Mouse (Mus musculus): ENCODE measurements at regions not wholly inside any gene's neighbourhood (a gene's known extent, or its start where the extent isn't known, plus 50 kb on each side); places are given as distances from the start of the nearest gene placed in this dataset.

DNA sequence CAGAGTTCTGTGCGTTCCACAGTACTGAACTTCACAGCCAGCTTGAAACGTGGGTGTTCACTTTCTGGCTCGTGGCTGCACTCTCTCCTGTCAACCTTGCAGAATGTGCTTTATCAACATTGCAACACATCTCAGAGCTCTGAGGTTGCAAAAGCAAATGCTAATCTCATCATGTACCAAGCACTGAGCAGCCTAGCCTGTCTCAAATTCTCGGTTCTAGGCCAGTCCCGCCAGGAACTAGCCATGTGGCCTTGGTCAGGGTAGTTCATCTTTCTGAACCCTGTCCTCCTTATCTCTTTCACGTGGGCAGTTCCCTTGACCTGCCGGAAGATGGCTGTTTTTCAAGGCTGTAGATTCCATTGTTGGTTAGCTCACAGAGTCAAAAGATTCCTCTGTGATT lies 159.3 kb upstream of the Mast4 start:
- no peak for DNase-seq (ENCODE audit: low spot score in 2 of 2)
- intact Hi-C loops (cut with DNase I) = no loop called here

GRCm38 (mm10) chr13:103490049-103490448 lies 155.8 kb upstream of the Mast4 start:
- no peak for DNase-seq (ENCODE audit: low spot score in 2 of 2)
- intact Hi-C loops (cut with DNase I) = no loop called here

DNA sequence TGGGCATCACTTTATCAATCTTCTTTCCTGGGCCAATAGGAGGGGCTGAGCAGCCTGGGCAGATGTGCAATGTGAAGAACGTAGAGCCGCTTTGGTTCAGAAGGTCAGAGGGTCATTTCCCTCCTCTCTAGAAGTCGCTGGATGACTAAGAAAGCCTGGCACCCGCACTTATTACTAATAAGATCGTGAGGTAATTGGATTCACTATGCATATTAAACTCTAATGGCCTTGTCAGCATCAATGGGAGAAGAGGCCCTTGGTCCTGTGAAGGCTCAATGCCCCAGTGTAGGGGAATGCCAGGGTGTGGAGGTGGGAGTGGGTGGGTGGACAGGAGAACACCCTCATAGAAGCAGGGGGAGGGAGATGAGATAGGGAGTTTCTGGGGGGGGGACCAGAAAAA lies 149.8 kb upstream of the Mast4 start:
- intact Hi-C loops (cut with DNase I) = no loop called here
- no peak for DNase-seq (ENCODE audit: low spot score in 2 of 2)

DNA sequence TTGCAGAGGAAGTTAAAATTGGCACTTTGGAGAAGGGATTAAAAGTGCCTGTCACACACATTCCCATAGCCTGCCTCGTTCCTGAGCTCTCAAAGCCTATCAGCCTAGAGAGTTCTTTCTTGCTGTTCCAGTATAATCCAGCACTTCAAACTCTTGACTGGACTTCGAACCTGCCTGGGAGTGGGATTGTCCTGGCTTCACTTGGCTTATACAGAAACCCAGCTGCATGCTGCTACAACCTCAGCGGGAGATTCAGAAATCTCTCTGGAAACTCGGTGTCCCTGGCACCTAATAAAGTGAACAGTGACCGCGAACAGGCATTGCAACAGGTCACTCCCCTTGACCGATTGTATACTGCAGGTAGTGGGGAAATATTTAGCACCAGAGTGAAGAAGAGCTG lies 149.1 kb upstream of the Mast4 start:
- intact Hi-C loops (cut with DNase I) = no loop called here
- no peak for DNase-seq (ENCODE audit: low spot score in 2 of 2)

- DNase-seq (ENCODE audit: low spot score in 2 of 2) = no peak
- intact Hi-C loops (cut with DNase I) = no loop called here
These were observed 142.0 kb upstream of the Mast4 start for GRCm38 (mm10) chr13:103476328-103476727.

GRCm38 (mm10) chr13:103472216-103472615 lies 137.9 kb upstream of the Mast4 start:
- DNase-seq (ENCODE audit: low spot score in 2 of 2) = no peak

GRCm38 (mm10) chr13:103470141-103470540 lies 135.8 kb upstream of the Mast4 start:
- intact Hi-C loops (cut with DNase I) = no loop called here
- no peak for DNase-seq (ENCODE audit: low spot score in 2 of 2)

More at GRCm38 (mm10) chr13:103472216-103472615, 137.9 kb upstream of the Mast4 start:
- intact Hi-C loops (cut with DNase I) = no loop called here

DNA sequence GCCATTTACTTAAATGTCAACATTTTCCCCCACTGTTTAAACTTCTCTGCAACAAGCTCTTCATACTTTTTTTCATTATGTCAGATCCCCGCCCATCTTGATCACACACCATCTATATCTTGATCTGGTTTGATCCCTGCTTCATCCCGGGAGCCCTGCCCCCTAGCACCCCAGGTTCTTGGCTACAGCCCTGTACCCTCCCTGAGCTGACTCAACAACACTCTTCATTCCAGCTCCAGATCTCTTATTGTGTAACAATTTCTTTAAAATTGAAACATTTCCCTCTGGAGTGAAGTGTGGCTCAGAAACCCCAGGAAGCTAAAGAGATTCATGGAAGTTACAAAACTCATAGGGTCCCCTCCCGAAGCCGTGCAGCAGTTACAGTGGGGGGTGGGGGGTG lies 126.2 kb upstream of the Mast4 start:
- no peak for DNase-seq (ENCODE audit: low spot score in 2 of 2)
- intact Hi-C loops (cut with DNase I) = no loop called here

DNA sequence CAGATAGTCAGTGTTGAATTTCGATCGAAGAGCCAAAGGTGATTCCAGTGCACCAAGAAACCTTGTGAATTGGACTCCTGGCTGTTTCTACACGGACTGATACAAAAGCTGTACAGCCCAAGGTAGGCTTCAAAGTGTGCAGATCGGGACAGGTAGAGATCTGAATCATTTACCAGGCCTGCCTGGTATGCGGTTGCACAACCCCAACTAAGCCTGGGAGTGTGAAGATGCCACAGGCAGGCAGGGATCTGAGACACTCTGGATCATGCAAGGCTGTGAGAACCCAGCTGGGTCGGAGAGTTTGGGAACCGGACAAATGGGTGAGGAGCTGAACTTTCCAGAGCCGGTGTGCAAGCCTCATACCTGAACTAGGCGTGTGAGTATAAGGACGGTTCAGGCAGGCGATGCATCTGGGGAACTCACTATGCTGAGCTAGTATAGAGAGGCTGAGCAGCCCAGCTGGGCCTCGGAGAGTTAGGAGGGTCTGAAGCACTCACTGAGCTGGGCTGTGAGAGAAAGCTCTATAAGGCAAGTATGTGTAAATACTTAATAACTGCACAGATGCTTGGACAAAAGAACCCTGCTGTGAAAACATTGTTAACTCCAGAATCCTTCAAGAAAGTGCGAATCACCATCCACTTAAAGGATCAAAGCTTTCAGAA lies 125.3 kb upstream of the Mast4 start:
- DNase-seq (ENCODE audit: low spot score in 2 of 2) = no peak
- intact Hi-C loops (cut with DNase I) = no loop called here

DNA sequence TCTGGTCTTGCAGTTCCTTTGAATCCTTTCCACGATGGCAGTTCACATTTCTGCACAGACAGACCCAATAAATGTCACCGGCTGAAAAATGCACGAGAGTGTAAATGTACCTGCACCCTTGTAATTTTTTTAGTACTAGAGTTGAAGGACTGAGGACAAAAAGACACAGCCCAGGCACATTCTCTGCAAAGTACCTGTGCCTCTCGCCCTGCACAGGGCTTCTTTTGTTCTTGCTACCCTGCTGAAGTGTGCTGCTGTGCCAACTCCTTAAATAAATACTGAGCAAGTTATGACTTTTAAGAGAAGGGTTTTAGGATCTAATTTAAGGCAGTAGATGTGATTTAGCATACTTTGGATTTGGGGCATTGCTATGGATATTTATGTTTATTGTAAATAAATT lies 118.5 kb upstream of the Mast4 start:
- no peak for DNase-seq (ENCODE audit: low spot score in 2 of 2)
- intact Hi-C loops (cut with DNase I) = no loop called here

DNA sequence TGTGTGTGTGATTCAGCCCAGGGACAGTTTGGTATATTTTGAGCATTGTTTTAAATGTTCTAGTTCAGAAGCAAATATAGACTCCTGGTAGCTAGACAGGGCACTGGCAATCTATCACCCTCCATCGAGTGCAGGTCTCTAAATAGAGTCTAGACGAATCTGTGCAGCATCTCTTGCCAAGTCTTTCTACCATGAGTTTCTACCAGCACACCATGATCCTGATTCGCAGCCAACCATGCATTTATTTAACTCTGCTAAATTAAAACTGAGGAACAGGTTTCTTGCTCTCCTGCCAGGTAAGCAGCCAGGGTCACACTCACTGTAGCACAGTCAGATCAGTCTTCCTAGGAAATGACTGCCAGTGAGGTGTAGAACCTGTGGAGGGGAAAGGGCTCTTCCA lies 96.3 kb upstream of the Mast4 start:
- peak; percentile 24 to 47 for DNase-seq (ENCODE audit: low spot score in 2 of 2)
- intact Hi-C loops (cut with DNase I) = no loop called here

GRCm38 (mm10) chr13:103424011-103424410 lies 89.7 kb upstream of the Mast4 start:
- DNase-seq (ENCODE audit: low spot score in 2 of 2) = no peak
- intact Hi-C loops (cut with DNase I) = no loop called here

GRCm38 (mm10) chr13:103423417-103423816 lies 89.1 kb upstream of the Mast4 start:
- intact Hi-C loops (cut with DNase I) = no loop called here
- DNase-seq (ENCODE audit: low spot score in 2 of 2) = no peak

- no peak for DNase-seq (ENCODE audit: low spot score in 2 of 2)
- intact Hi-C loops (cut with DNase I) = no loop called here
These were observed 88.7 kb upstream of the Mast4 start for GRCm38 (mm10) chr13:103422997-103423396.

- no peak for DNase-seq (ENCODE audit: low spot score in 2 of 2)
These were observed 84.8 kb upstream of the Mast4 start for GRCm38 (mm10) chr13:103419146-103419545.

DNA sequence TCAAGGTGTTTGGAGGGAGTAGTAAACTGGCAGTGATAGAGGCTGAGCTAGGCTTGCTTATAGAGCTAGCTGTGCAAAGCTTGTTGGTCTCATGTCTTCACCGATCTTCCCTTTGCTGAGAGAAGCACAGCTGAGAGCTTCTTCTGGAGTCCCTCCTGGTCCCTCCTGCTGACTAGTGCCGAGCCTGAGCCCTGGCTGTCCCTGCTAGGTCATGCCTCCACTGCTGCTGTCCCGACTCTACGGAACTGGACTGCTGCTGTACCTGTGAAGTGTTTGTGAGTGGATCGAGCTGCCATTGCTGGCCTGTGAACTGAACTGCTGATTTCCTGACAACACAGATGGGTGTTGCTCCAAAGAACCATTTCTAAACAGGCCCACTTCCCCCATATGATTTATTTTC lies 83.0 kb upstream of the Mast4 start:
- no peak for DNase-seq (ENCODE audit: low spot score in 2 of 2)
- intact Hi-C loops (cut with DNase I) = no loop called here

More at GRCm38 (mm10) chr13:103419146-103419545, 84.8 kb upstream of the Mast4 start:
- intact Hi-C loops (cut with DNase I) = no loop called here

DNA sequence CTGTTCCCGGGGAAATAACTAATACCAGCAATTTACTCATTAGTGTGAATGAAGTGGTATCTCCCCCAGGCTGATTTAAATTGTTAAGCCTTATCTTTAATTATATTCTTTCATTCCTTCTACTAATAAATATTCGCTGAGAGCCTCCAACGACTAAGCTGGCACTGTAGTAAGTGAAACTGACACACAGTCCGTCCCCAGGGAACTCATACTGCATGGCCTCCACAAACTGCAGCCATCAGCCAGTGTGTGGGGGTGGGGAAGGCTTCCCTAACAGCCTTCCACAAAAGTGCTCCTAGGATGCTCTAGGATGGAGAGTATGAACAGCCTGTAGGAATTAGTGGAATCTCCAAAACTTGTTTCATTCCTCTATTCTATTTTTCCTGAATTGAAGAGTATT lies 81.0 kb upstream of the Mast4 start:
- intact Hi-C loops (cut with DNase I) = no loop called here

DNA sequence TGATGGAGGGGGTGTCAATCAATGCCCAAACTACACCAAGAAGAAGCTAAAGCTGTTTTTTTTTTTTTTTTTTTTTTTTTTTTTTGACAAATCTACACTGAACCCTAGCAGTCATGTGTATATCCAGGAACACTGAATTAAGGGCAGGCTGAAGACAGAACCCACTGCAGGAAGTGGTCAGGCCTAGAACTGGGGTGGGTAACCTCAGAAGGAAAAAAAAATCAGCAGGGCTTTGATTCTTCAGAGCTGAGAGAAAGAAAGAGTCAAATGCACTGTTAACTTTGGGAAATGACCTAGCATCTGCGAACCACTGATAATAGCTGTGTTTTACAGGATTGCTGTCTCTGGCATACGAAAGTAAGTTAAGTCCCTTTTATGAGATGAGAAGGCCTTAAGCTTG lies 78.3 kb upstream of the Mast4 start:
- intact Hi-C loops (cut with DNase I) = no loop called here

More for the DNA sequence above, 81.0 kb upstream of the Mast4 start:
- DNase-seq (ENCODE audit: low spot score in 2 of 2) = no peak

DNA sequence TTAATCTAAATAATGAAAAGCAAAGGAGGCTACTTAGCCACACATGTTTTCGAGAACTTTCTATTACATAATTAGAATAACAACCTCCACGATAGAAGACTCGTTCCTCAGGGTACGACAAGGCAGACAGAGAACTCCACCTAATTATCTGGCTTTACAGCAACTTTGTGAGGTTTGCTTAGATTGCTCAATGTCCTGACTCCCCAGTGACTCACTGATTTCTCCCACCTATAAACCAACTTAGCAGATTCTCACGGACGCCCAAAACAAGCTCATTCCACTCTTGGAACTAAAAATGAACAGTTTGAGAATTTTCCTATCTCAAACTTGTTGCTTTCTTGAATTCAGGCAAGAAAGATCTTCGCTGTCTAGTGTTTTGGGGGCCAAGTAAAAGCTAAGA lies 75.0 kb upstream of the Mast4 start:
- intact Hi-C loops (cut with DNase I) = no loop called here
- DNase-seq (ENCODE audit: low spot score in 2 of 2) = no peak

More for the DNA sequence above, 78.3 kb upstream of the Mast4 start:
- no peak for DNase-seq (ENCODE audit: low spot score in 2 of 2)

DNA sequence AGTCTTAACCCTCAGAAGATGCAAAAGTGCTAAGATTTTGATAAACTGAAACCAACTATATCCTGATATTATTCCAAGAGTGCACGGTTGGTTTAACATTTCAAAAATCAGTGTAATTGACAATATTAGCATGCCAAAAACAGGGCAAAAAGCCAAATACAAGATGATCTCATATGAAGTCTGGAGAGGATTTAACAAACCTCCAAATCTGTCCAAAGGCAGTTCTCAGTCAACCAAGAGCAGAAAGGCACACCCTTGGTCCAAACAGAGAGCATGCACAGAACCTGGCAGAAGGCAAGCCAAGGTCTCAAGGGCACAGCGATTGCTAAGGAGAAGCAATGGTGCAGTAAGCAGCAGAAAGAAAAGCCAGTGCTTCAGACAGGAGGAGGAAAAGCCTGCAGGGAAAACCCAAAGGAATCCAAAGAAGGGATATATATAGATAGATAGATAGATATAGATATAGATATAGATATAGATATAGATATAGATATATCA lies 62.3 kb upstream of the Mast4 start:
- intact Hi-C loops (cut with DNase I) = no loop called here

GRCm38 (mm10) chr13:103396099-103396498 lies 61.8 kb upstream of the Mast4 start:
- no peak for DNase-seq (ENCODE audit: low spot score in 2 of 2)
- intact Hi-C loops (cut with DNase I) = no loop called here

More for the DNA sequence above, 62.3 kb upstream of the Mast4 start:
- no peak for DNase-seq (ENCODE audit: low spot score in 2 of 2)

GRCm38 (mm10) chr13:103392581-103392980 lies 58.3 kb upstream of the Mast4 start:
- intact Hi-C loops (cut with DNase I) = no loop called here
- DNase-seq (ENCODE audit: low spot score in 2 of 2) = no peak
